Mouse (Mus musculus): ENCODE measurements around the gene Plscr1. TPM values are rescaled to one million over a fixed set of nuclear protein-coding genes. Genes with fewer than 3 reads are reported as not detected.

Gene Plscr1
- polyA plus RNA-seq, 1 experiment from 2014 or later: 41.0 TPM

- Histone ChIP-seq H3K4me3 (no peak overlapping the region), H3K27me3 (ENCODE audit: poor library complexity, severe bottlenecking) (no peaks in the 10 kb centered on the region), H3K9me3 (no peaks in the 10 kb centered on the region), H3K27ac (no peak overlapping the region), H3K4me1 (no peaks in the 10 kb centered on the region), H3K36me3 (replicated peaks) (peaks cover 85% of the 10 kb centered on the region)
- 85% methylated on average over 1 of the region's 1 CpGs for WGBS
- DNase-seq (ENCODE audit: extremely low spot score, low spot score): no peak
These were observed 18.2 kb downstream of the Plscr1 start for GRCm38 (mm10) chr9:92267732-92268131.

- no peak overlapping the region for H3K27ac ChIP-seq
- WGBS: 97% methylated on average over 5 of the region's 5 CpGs
- no peaks in the 10 kb centered on the region for H3K9me3 ChIP-seq
- DNase-seq (ENCODE audit: extremely low spot score, low spot score): no peak
- H3K36me3 ChIP-seq (replicated peaks): peaks cover 75% of the 10 kb centered on the region
- no peaks in the 10 kb centered on the region for H3K27me3 ChIP-seq (ENCODE audit: poor library complexity, severe bottlenecking)
- H3K4me3 ChIP-seq: no peak overlapping the region
- H3K4me1 ChIP-seq: no peaks in the 10 kb centered on the region
These were observed 20.4 kb downstream of the Plscr1 start for GRCm38 (mm10) chr9:92269829-92270404.

GRCm38 (mm10) chr9:92270927-92271326 is 21.4 kb downstream of the Plscr1 start:
- no peaks in the 10 kb centered on the region for H3K27me3 ChIP-seq (ENCODE audit: poor library complexity, severe bottlenecking)
- DNase-seq (ENCODE audit: extremely low spot score, low spot score): no peak
- H3K27ac ChIP-seq: no peak overlapping the region
- 59% methylated on average over 4 of the region's 4 CpGs for WGBS
- peaks cover 68% of the 10 kb centered on the region for H3K36me3 ChIP-seq (replicated peaks)
- no peak overlapping the region for H3K4me3 ChIP-seq
- no peaks in the 10 kb centered on the region for H3K9me3 ChIP-seq
- H3K4me1 ChIP-seq: no peaks in the 10 kb centered on the region

- H3K9me3 ChIP-seq: no peaks in the 10 kb centered on the region
- 88% methylated on average over 4 of the region's 4 CpGs for WGBS
- H3K4me1 ChIP-seq: no peaks in the 10 kb centered on the region
- no peak for DNase-seq (ENCODE audit: extremely low spot score, low spot score)
- no peak overlapping the region for H3K27ac ChIP-seq
- H3K36me3 ChIP-seq (replicated peaks): peaks cover 51% of the 10 kb centered on the region
- H3K27me3 ChIP-seq (ENCODE audit: poor library complexity, severe bottlenecking): no peaks in the 10 kb centered on the region
- H3K4me3 ChIP-seq: no peak overlapping the region
These were observed 23.1 kb downstream of the Plscr1 start for GRCm38 (mm10) chr9:92272650-92273049.

GRCm38 (mm10) chr9:92273271-92273670 is 23.7 kb downstream of the Plscr1 start:
- Histone ChIP-seq H3K4me3 (no peak overlapping the region), H3K4me1 (no peaks in the 10 kb centered on the region), H3K27ac (no peak overlapping the region), H3K9me3 (no peaks in the 10 kb centered on the region), H3K36me3 (replicated peaks) (peaks cover 45% of the 10 kb centered on the region), H3K27me3 (ENCODE audit: poor library complexity, severe bottlenecking) (no peaks in the 10 kb centered on the region)
- no peak for DNase-seq (ENCODE audit: extremely low spot score, low spot score)
- WGBS: 91% methylated on average over 2 of the region's 2 CpGs

GRCm38 (mm10) chr9:92273956-92274762 is 24.6 kb downstream of the Plscr1 start:
- no peak overlapping the region for H3K27ac ChIP-seq
- WGBS: 85% methylated on average over 6 of the region's 6 CpGs
- H3K27me3 ChIP-seq (ENCODE audit: poor library complexity, severe bottlenecking): no peaks in the 10 kb centered on the region
- no peak overlapping the region for H3K4me3 ChIP-seq
- H3K4me1 ChIP-seq: no peaks in the 10 kb centered on the region
- H3K9me3 ChIP-seq: no peaks in the 10 kb centered on the region
- H3K36me3 ChIP-seq (replicated peaks): peaks cover 36% of the 10 kb centered on the region
- DNase-seq (ENCODE audit: extremely low spot score, low spot score): no peak

GRCm38 (mm10) chr9:92275486-92276207 is 26.1 kb downstream of the Plscr1 start, which contains the start of gene Plscr2:
Plscr2 (plus strand) TSS chr9:92275602.
- Histone ChIP-seq H3K4me1 (no peaks in the 10 kb centered on the region), H3K36me3 (replicated peaks) (peaks cover 22% of the 10 kb centered on the region), H3K4me3 (no peak within 1 kb of the TSS), H3K9me3 (no peaks in the 10 kb centered on the region), H3K27me3 (ENCODE audit: poor library complexity, severe bottlenecking) (no peaks in the 10 kb centered on the region), H3K27ac (no peak within 1 kb of the TSS)
- no peak for DNase-seq (ENCODE audit: extremely low spot score, low spot score)
- WGBS: 85% methylated on average over 9 of the region's 9 CpGs

GRCm38 (mm10) chr9:92276360-92276759 is 26.8 kb downstream of the Plscr1 start:
- no peak overlapping the region for H3K27ac ChIP-seq
- H3K9me3 ChIP-seq: no peaks in the 10 kb centered on the region
- H3K4me3 ChIP-seq: no peak overlapping the region
- H3K36me3 ChIP-seq (replicated peaks): peaks cover 15% of the 10 kb centered on the region
- DNase-seq (ENCODE audit: extremely low spot score, low spot score): no peak
- H3K4me1 ChIP-seq: no peaks in the 10 kb centered on the region
- no peaks in the 10 kb centered on the region for H3K27me3 ChIP-seq (ENCODE audit: poor library complexity, severe bottlenecking)
- WGBS: 87% methylated on average over 7 of the region's 7 CpGs

GRCm38 (mm10) chr9:92280048-92280447 is 30.5 kb downstream of the Plscr1 start:
- H3K36me3 ChIP-seq (replicated peaks): no peaks in the 10 kb centered on the region
- H3K4me3 ChIP-seq: no peak overlapping the region
- 0 out of 2 replicates have a peak, but pooled peaks cover 2% of the 10 kb centered on the region for H3K4me1 ChIP-seq
- H3K27ac ChIP-seq: no peak overlapping the region
- no peak for DNase-seq (ENCODE audit: extremely low spot score, low spot score)
- H3K27me3 ChIP-seq (ENCODE audit: poor library complexity, severe bottlenecking): no peaks in the 10 kb centered on the region
- H3K9me3 ChIP-seq: no peaks in the 10 kb centered on the region
- WGBS: 97% methylated on average over 1 of the region's 1 CpGs

- 48% methylated on average over 7 of the region's 7 CpGs for WGBS
These were observed 33.1 kb downstream of the Plscr1 start for GRCm38 (mm10) chr9:92282563-92283171.

GRCm38 (mm10) chr9:92289675-92290074 is 40.1 kb downstream of the Plscr1 start:
- Histone ChIP-seq H3K27me3 (ENCODE audit: poor library complexity, severe bottlenecking) (no peaks in the 10 kb centered on the region), H3K4me1 (no peaks in the 10 kb centered on the region), H3K4me3 (no peak overlapping the region), H3K27ac (no peak overlapping the region), H3K9me3 (no peaks in the 10 kb centered on the region), H3K36me3 (replicated peaks) (no peaks in the 10 kb centered on the region)
- no peak for DNase-seq (ENCODE audit: extremely low spot score, low spot score)
- WGBS: 83% methylated on average over 3 of the region's 3 CpGs

More at GRCm38 (mm10) chr9:92282563-92283171, 33.1 kb downstream of the Plscr1 start:
- no peak for DNase-seq (ENCODE audit: extremely low spot score, low spot score)
- no peaks in the 10 kb centered on the region for H3K9me3 ChIP-seq
- H3K27ac ChIP-seq: no peak overlapping the region
- no peak overlapping the region for H3K4me3 ChIP-seq
- no peaks in the 10 kb centered on the region for H3K27me3 ChIP-seq (ENCODE audit: poor library complexity, severe bottlenecking)
- H3K36me3 ChIP-seq (replicated peaks): no peaks in the 10 kb centered on the region
- 0 out of 2 replicates have a peak, but pooled peaks cover 2% of the 10 kb centered on the region for H3K4me1 ChIP-seq

GRCm38 (mm10) chr9:92292169-92292568 is 42.6 kb downstream of the Plscr1 start:
- Histone ChIP-seq H3K4me1 (no peaks in the 10 kb centered on the region), H3K9me3 (no peaks in the 10 kb centered on the region), H3K27ac (no peak overlapping the region), H3K36me3 (replicated peaks) (no peaks in the 10 kb centered on the region), H3K27me3 (ENCODE audit: poor library complexity, severe bottlenecking) (no peaks in the 10 kb centered on the region), H3K4me3 (no peak overlapping the region)
- DNase-seq (ENCODE audit: extremely low spot score, low spot score): no peak
- WGBS: 70% methylated on average over 2 of the region's 2 CpGs
